Mouse (Mus musculus): Measurements from ENCODE around the gene Sult2a4. TPM values are rescaled to one million over a fixed set of nuclear protein-coding genes. Genes with fewer than 3 reads are reported as not detected.

Gene Sult2a4
- not detected for polyA plus RNA-seq (2017; shearing (Covaris generic))

DNA sequence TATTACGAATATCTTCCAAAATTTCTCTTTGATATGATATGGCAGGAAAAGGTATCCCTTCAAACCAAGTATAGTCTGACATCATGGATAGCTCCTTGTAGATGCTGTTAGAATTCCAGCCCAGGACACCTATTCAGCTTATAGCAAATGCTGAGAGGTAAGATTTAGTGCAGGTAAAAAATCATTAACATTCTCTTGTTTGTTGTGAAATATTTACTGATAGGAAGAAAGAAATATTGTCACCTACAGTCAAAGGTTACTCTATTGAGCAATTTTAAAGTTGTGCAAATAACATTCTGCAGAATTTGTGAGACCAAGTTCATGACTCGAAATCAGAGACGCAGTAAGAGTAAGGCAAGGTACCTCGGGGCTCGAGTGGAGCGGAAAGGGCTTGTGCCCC, at the start of gene Sult2a4:
Gene Sult2a4 (minus strand): TSS at position 101 of the 400 bp plus-strand sequence.

Other genes with a start within 250 kb of the Sult2a4 start
- gene Sult2a1, start 152.2 kb downstream of the Sult2a4 start, polyA plus RNA-seq (2017; shearing (Covaris generic)) = not detected
- not detected for gene Sult2a3, start 133.4 kb upstream of the Sult2a4 start, polyA plus RNA-seq (2017; shearing (Covaris generic))